Mouse (Mus musculus) myocyte (in vitro differentiated cells): ENCODE measurements at regions not wholly inside any gene's neighbourhood (a gene's known extent, or its start where the extent isn't known, plus 50 kb on each side); places are given as distances from the start of the nearest gene placed in this dataset.

Experiments
- E2F4 ChIP-seq: IDR thresholded peaks from one replicate; pipeline ENCODE4 v1.6.1; 2011; ENCODE audit warnings: mild to moderate bottlenecking, control low read depth, moderate library complexity; ENCODE audit not compliant: insufficient read depth
- POLR2A ChIP-seq: IDR thresholded peaks from one replicate; pipeline ENCODE4 v1.6.1; 2011; ENCODE audit warnings: low read depth, mild to moderate bottlenecking, control low read depth, moderate library complexity; ENCODE audit not compliant: insufficient read length
- POLR2AphosphoS2 ChIP-seq: IDR thresholded peaks from one replicate; pipeline ENCODE4 v1.6.1; 2011; ENCODE audit warnings: low read depth, control low read depth; ENCODE audit not compliant: insufficient read length
- USF1 ChIP-seq: IDR thresholded peaks from one replicate; pipeline ENCODE4 v1.6.1; 2011; ENCODE audit warnings: low read depth, mild to moderate bottlenecking, control low read depth, moderate library complexity

DNA sequence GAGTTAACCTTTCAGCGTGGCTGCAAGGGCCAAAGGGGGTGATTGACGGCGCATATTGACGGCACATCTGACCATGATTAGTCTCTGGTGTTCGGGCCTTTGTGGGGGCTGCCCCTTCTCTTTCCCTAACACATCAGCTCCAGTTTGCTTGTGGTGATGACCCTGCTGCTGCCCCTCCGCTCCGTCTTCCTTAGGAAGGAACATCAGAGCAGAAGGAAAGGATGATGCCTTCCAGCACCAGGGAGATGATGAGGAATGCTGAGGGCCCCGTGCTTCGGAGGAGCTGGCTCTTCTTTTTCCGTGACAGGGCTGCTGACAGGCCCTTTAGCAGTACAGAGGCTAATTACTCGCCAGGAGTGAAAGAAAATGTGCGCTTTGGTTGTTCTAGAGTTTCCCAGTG lies 203.1 kb upstream of the Ddx18 start:
- TF ChIP-seq E2F4 (no peak), POLR2AphosphoS2 (no peak), POLR2A (no peak), USF1 (no peak)
